Mouse (Mus musculus) heart, postnatal 0 days (tissue): Measurements from ENCODE around the gene Cbx2. TPM values are rescaled to one million over a fixed set of nuclear protein-coding genes. Genes with fewer than 3 reads are reported as not detected.
A peak's percentile ranks its signal among the peaks of the same experiment; 100 is the strongest.

Experiments
- ATAC-seq: fragments of 200-750 bp; cut with Nextera tagmentation; 2 replicates; pipeline ENCODE4 v1.8.0; 2017; ENCODE audit warnings: low read depth, moderate number of reproducible peaks, moderate library complexity; ENCODE audit not compliant: insufficient read depth
- DNase-seq: peaks from one replicate; pipeline ENCODE4 v3.0.0-alpha.2; 2016; ENCODE audit warnings: low spot score
- H3K27ac ChIP-seq: fragments of 300-500 bp; sonication (generic); 2 replicates; pipeline ENCODE4 v1.5.1; 2014; ENCODE audit warnings: low read depth, mild to moderate bottlenecking
- H3K27me3 ChIP-seq: fragments of 300-500 bp; sonication (generic); 2 replicates; pipeline ENCODE4 v1.6.1; 2014; ENCODE audit warnings: low read length, mixed read lengths; ENCODE audit not compliant: control insufficient read depth, insufficient read depth
- H3K36me3 ChIP-seq: fragments of 300-500 bp; sonication (generic); replicated peaks from 2 replicates; pipeline ENCODE4 v1.6.1; 2014; ENCODE audit warnings: low read length, mixed read lengths; ENCODE audit not compliant: control insufficient read depth, insufficient read depth
- H3K4me1 ChIP-seq: fragments of 300-500 bp; sonication (generic); 2 replicates; pipeline ENCODE4 v1.6.1; 2014; ENCODE audit warnings: antibody characterized with exemption; ENCODE audit not compliant: control insufficient read depth, insufficient read depth
- H3K4me2 ChIP-seq: fragments of 300-500 bp; sonication (generic); 2 replicates; pipeline ENCODE4 v1.6.1; 2014; ENCODE audit warnings: low read depth, mild to moderate bottlenecking, low read length, moderate library complexity
- H3K4me3 ChIP-seq: fragments of 300-500 bp; sonication (generic); 2 replicates; pipeline ENCODE4 v1.5.1; 2014; ENCODE audit warnings: low read depth, low read length
- H3K9ac ChIP-seq: fragments of 300-500 bp; sonication (generic); replicated peaks from 2 replicates; pipeline ENCODE4 v1.6.1; 2014; ENCODE audit warnings: low read depth, low read length, mixed read lengths
- H3K9me3 ChIP-seq: fragments of 300-500 bp; sonication (generic); replicated peaks from 2 replicates; pipeline ENCODE4 v1.6.1; 2016; ENCODE audit warnings: low read length; ENCODE audit not compliant: control insufficient read depth
- CTCF ChIP-seq: IDR thresholded peaks from 2 replicates; pipeline ENCODE4 v1.5.1; 2016; ENCODE audit warnings: antibody characterized with exemption, control low read depth, low read depth
- EP300 ChIP-seq: IDR thresholded peaks from 2 replicates; pipeline ENCODE4 v1.6.1; 2016; ENCODE audit warnings: antibody characterized with exemption, low read depth
- WGBS: fragments of 180-500 bp; shearing (Covaris S2); extraction: QIAGEN DNeasy Blood & Tissue Kit; methylation state at CpG from one replicate; pipeline ENCODE4 v1.1.7; 2014; 5-methylcytosine and 5-hydroxymethylcytosine counted together
- polyA plus RNA-seq: library from polyadenylated mRNA; unstranded; fragments of >200 nt; fragmentation: Nextera tagmentation; extraction: Ambion mirVana; gene quantifications from 2 replicates; pipeline ENCODE4 v1.2.1, GENCODE M21; 2015
- total RNA-seq: library from RNA; depleted of rRNA; stranded (reverse); fragments of >200 nt; gene quantifications from 2 replicates; pipeline ENCODE4 v1.2.3, GENCODE M21; 2014; ENCODE audit warnings: low replicate concordance

Gene Cbx2
- total and polyA plus RNA-seq, 2 experiments from 2014 or later: 1.8 to 5.8 TPM

DNA sequence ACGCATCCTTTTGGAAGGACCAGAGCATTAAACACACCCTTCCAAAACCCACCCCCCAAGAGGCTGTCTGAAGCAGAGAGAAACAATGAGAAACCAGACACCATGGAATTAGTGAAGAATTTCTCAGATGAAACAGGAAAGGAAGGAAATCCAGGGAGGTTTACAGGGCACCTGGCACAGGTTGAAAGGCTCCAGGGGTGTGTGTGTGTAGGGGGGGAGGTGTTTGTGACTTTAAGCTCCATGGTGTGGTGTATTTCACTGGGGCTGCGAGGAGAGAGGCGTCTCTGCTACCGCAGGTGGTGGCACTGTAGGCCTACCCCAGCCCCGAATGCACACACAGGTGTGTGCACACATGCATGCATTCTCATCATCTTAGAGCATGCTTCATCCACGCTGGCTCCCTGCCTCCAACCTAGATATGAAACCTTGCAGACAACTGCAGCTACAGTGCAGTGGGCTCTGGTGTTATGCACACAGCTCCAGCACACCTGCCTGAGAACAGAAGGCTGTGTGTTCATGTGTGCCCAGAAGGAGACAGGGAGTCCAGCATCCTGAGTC is 51.2 kb downstream of the Cbx2 start:
- no peak overlapping the region for H3K27ac ChIP-seq
- ATAC-seq: no peak
- no peaks in the 10 kb centered on the region; the same call in 1 of the 2 replicates for H3K9me3 ChIP-seq
- no peak for DNase-seq
- no peak overlapping the region for H3K4me2 ChIP-seq
- no peaks in the 10 kb centered on the region for H3K27me3 ChIP-seq
- 58% methylated on average over 6 of the region's 6 CpGs for WGBS
- H3K9ac ChIP-seq: no peak overlapping the region
- H3K4me1 ChIP-seq: peaks cover 9% of the 10 kb centered on the region
- no peak overlapping the region for H3K4me3 ChIP-seq
- TF ChIP-seq CTCF (no peak), EP300 (no peak)
- H3K36me3 ChIP-seq: no peaks in the 10 kb centered on the region

DNA sequence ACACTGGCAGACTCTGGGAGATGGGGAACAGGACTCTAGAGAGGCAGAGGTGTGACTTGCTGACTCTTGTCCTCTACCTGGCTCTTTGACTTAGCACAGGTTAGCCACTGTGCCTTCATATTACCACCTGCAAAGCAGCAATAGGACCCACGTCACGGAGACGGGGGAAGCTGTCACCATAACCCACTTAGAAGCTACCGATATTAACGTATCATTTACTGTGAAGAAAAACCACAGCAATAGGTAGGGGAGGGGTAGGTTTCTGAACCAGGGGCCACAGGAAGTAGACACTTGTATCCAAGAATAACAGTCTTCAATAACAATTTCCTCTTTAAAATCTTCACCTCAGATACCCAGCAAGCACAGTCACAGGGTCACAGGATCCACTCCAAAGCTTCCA is 53.0 kb downstream of the Cbx2 start:
- no peaks in the 10 kb centered on the region for H3K27me3 ChIP-seq
- H3K4me2 ChIP-seq: no peak overlapping the region
- DNase-seq (no peak), ATAC-seq (no peak)
- WGBS: 80% methylated on average over 5 of the region's 5 CpGs
- H3K4me1 ChIP-seq: peaks cover 18% of the 10 kb centered on the region
- no peak overlapping the region for H3K4me3 ChIP-seq
- H3K9me3 ChIP-seq: no peaks in the 10 kb centered on the region
- H3K27ac ChIP-seq: no peak overlapping the region
- no peak for TF ChIP-seq CTCF
- no peak overlapping the region for H3K9ac ChIP-seq
- H3K36me3 ChIP-seq: peaks cover 4% of the 10 kb centered on the region

DNA sequence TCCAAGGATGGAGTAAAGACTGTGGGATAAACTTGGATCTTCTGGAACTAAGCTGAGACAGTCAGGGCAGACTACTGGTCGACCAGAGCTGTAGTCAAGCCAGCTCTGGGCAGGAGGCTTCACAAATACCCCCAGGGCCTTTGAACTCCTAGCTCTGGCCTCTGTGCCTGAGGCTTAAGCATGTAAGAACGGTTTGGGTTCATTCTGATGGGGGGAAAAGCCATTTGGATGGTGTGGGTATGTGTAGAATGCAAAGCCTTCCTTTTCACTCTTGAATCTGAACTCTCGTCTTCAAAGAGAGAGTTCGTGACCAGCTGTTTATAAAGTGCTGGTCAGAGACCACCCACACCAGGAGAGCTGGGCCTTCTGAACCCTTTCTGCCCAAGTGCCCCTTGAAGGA is 55.0 kb downstream of the Cbx2 start:
- WGBS: 83% methylated on average over 4 of the region's 4 CpGs
- H3K27ac ChIP-seq: no peak overlapping the region
- H3K27me3 ChIP-seq: no peaks in the 10 kb centered on the region
- TF ChIP-seq EP300 (no peak), CTCF (no peak)
- DNase-seq (no peak), ATAC-seq (no peak)
- H3K4me2 ChIP-seq: no peak overlapping the region
- peaks cover 15% of the 10 kb centered on the region for H3K36me3 ChIP-seq
- no peaks in the 10 kb centered on the region for H3K9me3 ChIP-seq
- no peak overlapping the region for H3K9ac ChIP-seq
- H3K4me1 ChIP-seq: peaks cover 18% of the 10 kb centered on the region
- no peak overlapping the region for H3K4me3 ChIP-seq

DNA sequence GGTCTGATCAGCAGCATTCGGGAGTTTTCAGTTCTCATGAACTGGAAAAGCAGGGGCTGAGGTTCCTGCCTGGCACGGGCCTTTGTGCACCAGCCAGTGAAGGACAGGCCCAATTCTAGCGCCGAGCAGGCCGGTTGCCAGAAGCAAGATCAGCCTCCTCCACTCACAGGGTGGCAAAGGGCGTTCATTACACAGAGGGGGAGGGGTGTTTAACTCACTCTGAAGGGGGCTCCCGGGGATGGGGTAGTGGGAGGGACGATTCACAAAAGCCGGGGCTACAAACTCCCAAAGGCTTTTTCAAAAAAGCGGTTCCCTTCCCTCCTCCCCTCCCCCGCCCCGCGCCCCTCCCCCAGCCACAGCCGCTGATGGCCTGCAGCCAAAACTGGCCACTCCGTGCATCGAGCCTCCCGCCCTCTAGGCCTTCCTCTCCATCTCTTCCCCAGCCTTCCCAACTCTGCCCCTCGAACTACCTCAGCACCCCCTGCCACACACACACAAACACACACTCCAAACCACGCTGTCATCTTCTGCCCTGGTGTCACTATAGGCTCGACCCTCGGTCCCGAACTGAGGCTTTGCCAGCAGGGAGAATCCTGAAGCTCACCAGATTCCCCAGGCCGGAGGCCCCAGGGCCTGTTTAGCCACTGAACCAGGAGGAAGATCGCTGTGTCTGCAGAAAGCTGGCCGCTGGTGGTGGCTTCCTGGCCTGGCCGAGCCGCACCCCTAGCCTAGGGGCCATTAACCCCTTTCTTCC is 56.1 kb downstream of the Cbx2 start:
- Histone ChIP-seq H3K4me3 (peak overlapping the region; percentile 8; the same call in 1 of the 2 replicates), H3K4me1 (peaks cover 26% of the 10 kb centered on the region), H3K9ac (peak overlapping the region; percentile 47), H3K4me2 (peak overlapping the region; percentile 45), H3K27me3 (no peaks in the 10 kb centered on the region), H3K9me3 (no peaks in the 10 kb centered on the region), H3K27ac (peak overlapping the region; percentile 78), H3K36me3 (peaks cover 15% of the 10 kb centered on the region)
- no peak for TF ChIP-seq CTCF
- no peak for TF ChIP-seq EP300
- no peak for DNase-seq
- WGBS: 10% methylated on average over 20 of the region's 27 CpGs
- peak; percentile 71 for ATAC-seq

DNA sequence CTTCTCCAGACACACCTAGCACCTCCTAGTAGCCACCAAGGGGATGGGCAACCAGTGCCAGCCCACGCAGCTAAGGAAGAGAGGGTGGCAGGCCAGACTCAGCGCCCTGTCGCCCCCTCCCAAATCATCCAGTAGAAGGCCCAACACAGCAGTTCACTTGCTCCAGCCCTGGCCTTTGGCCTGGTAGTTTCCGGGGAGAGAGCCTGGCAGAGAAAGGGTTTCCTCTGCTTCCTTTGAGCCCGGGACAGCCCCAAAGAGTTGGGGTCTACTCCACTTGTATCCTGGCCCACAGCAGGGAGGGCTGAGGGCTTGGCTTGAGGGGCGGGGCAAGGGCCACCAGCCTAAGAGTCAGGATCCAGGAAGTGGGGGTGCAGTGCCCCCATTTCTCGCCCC is 56.7 kb downstream of the Cbx2 start:
- 61% methylated on average over 7 of the region's 7 CpGs for WGBS
- ATAC-seq: 0 out of 2 replicates have a peak, but pooled peaks have one; percentile 1
- Histone ChIP-seq H3K9me3 (no peaks in the 10 kb centered on the region), H3K27me3 (no peaks in the 10 kb centered on the region), H3K4me2 (peak overlapping the region; percentile 45), H3K36me3 (peaks cover 15% of the 10 kb centered on the region), H3K9ac (peak overlapping the region; percentile 23; the same call in 1 of the 2 replicates), H3K4me1 (peaks cover 32% of the 10 kb centered on the region), H3K27ac (peak overlapping the region; percentile 65), H3K4me3 (0 out of 2 replicates have a peak overlapping the region, but pooled peaks have one; percentile 8)
- no peak for DNase-seq
- TF ChIP-seq EP300 (no peak), CTCF (no peak)
